Mouse (Mus musculus): ENCODE measurements at regions not wholly inside any gene's neighbourhood (a gene's known extent, or its start where the extent isn't known, plus 50 kb on each side); places are given as distances from the start of the nearest gene placed in this dataset.

- Histone ChIP-seq H3K36me3 (ENCODE audit: control insufficient read depth, insufficient read depth, low read length) (no peaks in the 10 kb centered on the region), H3K4me3 (ENCODE audit: control insufficient read depth, low read depth, low read length) (no peak overlapping the region), H3K4me1 (ENCODE audit: control insufficient read depth, insufficient read depth, low read length) (no peaks in the 10 kb centered on the region), H3K27me3 (ENCODE audit: control insufficient read depth, insufficient read depth, low read length) (no peaks in the 10 kb centered on the region), H3K27ac (ENCODE audit: control insufficient read depth, insufficient read depth, low read depth, low read length) (no peak overlapping the region)
- TF ChIP-seq CTCF (IDR thresholded peaks at IDR 0.05; ENCODE audit: control insufficient read depth, insufficient read depth, insufficient replicate concordance, low read depth, low read length) (no peak), POLR2A (IDR thresholded peaks at IDR 0.05; ENCODE audit: control insufficient read depth, low read depth, low read length) (no peak)
These were observed 61.7 kb downstream of the Thnsl1 start for GRCm38 (mm10) chr2:21267149-21267761.

- Histone ChIP-seq H3K4me3 (ENCODE audit: control insufficient read depth, low read depth, low read length) (no peak overlapping the region), H3K36me3 (ENCODE audit: control insufficient read depth, insufficient read depth, low read length) (no peaks in the 10 kb centered on the region), H3K27ac (ENCODE audit: control insufficient read depth, insufficient read depth, low read depth, low read length) (no peak overlapping the region), H3K4me1 (ENCODE audit: control insufficient read depth, insufficient read depth, low read length) (no peaks in the 10 kb centered on the region), H3K27me3 (ENCODE audit: control insufficient read depth, insufficient read depth, low read length) (no peaks in the 10 kb centered on the region)
- TF ChIP-seq CTCF (IDR thresholded peaks at IDR 0.05; ENCODE audit: control insufficient read depth, insufficient read depth, insufficient replicate concordance, low read depth, low read length) = no peak
- no peak for TF ChIP-seq POLR2A (IDR thresholded peaks at IDR 0.05; ENCODE audit: control insufficient read depth, low read depth, low read length)
These were observed 64.7 kb downstream of the Thnsl1 start for GRCm38 (mm10) chr2:21269989-21270846.

GRCm38 (mm10) chr2:21273416-21273815 is 67.9 kb downstream of the Thnsl1 start:
- TF ChIP-seq POLR2A (IDR thresholded peaks at IDR 0.05; ENCODE audit: control insufficient read depth, low read depth, low read length) (no peak), CTCF (IDR thresholded peaks at IDR 0.05; ENCODE audit: control insufficient read depth, insufficient read depth, insufficient replicate concordance, low read depth, low read length) (no peak)

GRCm38 (mm10) chr2:21275315-21275714 is 69.8 kb downstream of the Thnsl1 start:
- Histone ChIP-seq H3K27me3 (ENCODE audit: control insufficient read depth, insufficient read depth, low read length) (no peaks in the 10 kb centered on the region), H3K36me3 (ENCODE audit: control insufficient read depth, insufficient read depth, low read length) (no peaks in the 10 kb centered on the region), H3K27ac (ENCODE audit: control insufficient read depth, insufficient read depth, low read depth, low read length) (no peak overlapping the region), H3K4me1 (ENCODE audit: control insufficient read depth, insufficient read depth, low read length) (no peaks in the 10 kb centered on the region), H3K4me3 (ENCODE audit: control insufficient read depth, low read depth, low read length) (no peak overlapping the region)
- TF ChIP-seq CTCF (IDR thresholded peaks at IDR 0.05; ENCODE audit: control insufficient read depth, insufficient read depth, insufficient replicate concordance, low read depth, low read length) (no peak), POLR2A (IDR thresholded peaks at IDR 0.05; ENCODE audit: control insufficient read depth, low read depth, low read length) (no peak)

More at GRCm38 (mm10) chr2:21273416-21273815, 67.9 kb downstream of the Thnsl1 start:
- Histone ChIP-seq H3K27me3 (ENCODE audit: control insufficient read depth, insufficient read depth, low read length) (no peaks in the 10 kb centered on the region), H3K4me1 (ENCODE audit: control insufficient read depth, insufficient read depth, low read length) (no peaks in the 10 kb centered on the region), H3K36me3 (ENCODE audit: control insufficient read depth, insufficient read depth, low read length) (no peaks in the 10 kb centered on the region), H3K4me3 (ENCODE audit: control insufficient read depth, low read depth, low read length) (no peak overlapping the region), H3K27ac (ENCODE audit: control insufficient read depth, insufficient read depth, low read depth, low read length) (no peak overlapping the region)

GRCm38 (mm10) chr2:21280794-21281420 is 75.4 kb downstream of the Thnsl1 start:
- H3K36me3 ChIP-seq (ENCODE audit: control insufficient read depth, insufficient read depth, low read length) = no peaks in the 10 kb centered on the region
- no peaks in the 10 kb centered on the region for H3K27me3 ChIP-seq (ENCODE audit: control insufficient read depth, insufficient read depth, low read length)
- H3K4me3 ChIP-seq (ENCODE audit: control insufficient read depth, low read depth, low read length) = no peak overlapping the region
- no peak overlapping the region for H3K27ac ChIP-seq (ENCODE audit: control insufficient read depth, insufficient read depth, low read depth, low read length)
- H3K4me1 ChIP-seq (ENCODE audit: control insufficient read depth, insufficient read depth, low read length) = no peaks in the 10 kb centered on the region
- TF ChIP-seq POLR2A (IDR thresholded peaks at IDR 0.05; ENCODE audit: control insufficient read depth, low read depth, low read length) = no peak
- peak; percentile 91 for TF ChIP-seq CTCF (IDR thresholded peaks at IDR 0.05; ENCODE audit: control insufficient read depth, insufficient read depth, insufficient replicate concordance, low read depth, low read length)

GRCm38 (mm10) chr2:21282505-21283200 is 77.1 kb downstream of the Thnsl1 start:
- Histone ChIP-seq H3K4me3 (ENCODE audit: control insufficient read depth, low read depth, low read length) (no peak overlapping the region), H3K36me3 (ENCODE audit: control insufficient read depth, insufficient read depth, low read length) (no peaks in the 10 kb centered on the region), H3K4me1 (ENCODE audit: control insufficient read depth, insufficient read depth, low read length) (no peaks in the 10 kb centered on the region), H3K27me3 (ENCODE audit: control insufficient read depth, insufficient read depth, low read length) (no peaks in the 10 kb centered on the region), H3K27ac (ENCODE audit: control insufficient read depth, insufficient read depth, low read depth, low read length) (no peak overlapping the region)
- no peak for TF ChIP-seq CTCF (IDR thresholded peaks at IDR 0.05; ENCODE audit: control insufficient read depth, insufficient read depth, insufficient replicate concordance, low read depth, low read length)

GRCm38 (mm10) chr2:21284881-21285280 is 79.4 kb downstream of the Thnsl1 start:
- H3K4me3 ChIP-seq (ENCODE audit: control insufficient read depth, low read depth, low read length) = no peak overlapping the region
- no peaks in the 10 kb centered on the region for H3K27me3 ChIP-seq (ENCODE audit: control insufficient read depth, insufficient read depth, low read length)

More at GRCm38 (mm10) chr2:21284881-21285280, 79.4 kb downstream of the Thnsl1 start:
- Histone ChIP-seq H3K4me1 (ENCODE audit: control insufficient read depth, insufficient read depth, low read length) (no peaks in the 10 kb centered on the region), H3K36me3 (ENCODE audit: control insufficient read depth, insufficient read depth, low read length) (no peaks in the 10 kb centered on the region), H3K27ac (ENCODE audit: control insufficient read depth, insufficient read depth, low read depth, low read length) (no peak overlapping the region)
- TF ChIP-seq CTCF (IDR thresholded peaks at IDR 0.05; ENCODE audit: control insufficient read depth, insufficient read depth, insufficient replicate concordance, low read depth, low read length) (no peak), POLR2A (IDR thresholded peaks at IDR 0.05; ENCODE audit: control insufficient read depth, low read depth, low read length) (no peak)
